Mouse (Mus musculus): ENCODE results near the gene Gins2. TPM values are rescaled to one million over a fixed set of nuclear protein-coding genes. Genes with fewer than 3 reads are reported as not detected.

The Gins2 gene
- polyA plus RNA-seq, 1 experiment from 2014 or later = 88.8 TPM

DNA sequence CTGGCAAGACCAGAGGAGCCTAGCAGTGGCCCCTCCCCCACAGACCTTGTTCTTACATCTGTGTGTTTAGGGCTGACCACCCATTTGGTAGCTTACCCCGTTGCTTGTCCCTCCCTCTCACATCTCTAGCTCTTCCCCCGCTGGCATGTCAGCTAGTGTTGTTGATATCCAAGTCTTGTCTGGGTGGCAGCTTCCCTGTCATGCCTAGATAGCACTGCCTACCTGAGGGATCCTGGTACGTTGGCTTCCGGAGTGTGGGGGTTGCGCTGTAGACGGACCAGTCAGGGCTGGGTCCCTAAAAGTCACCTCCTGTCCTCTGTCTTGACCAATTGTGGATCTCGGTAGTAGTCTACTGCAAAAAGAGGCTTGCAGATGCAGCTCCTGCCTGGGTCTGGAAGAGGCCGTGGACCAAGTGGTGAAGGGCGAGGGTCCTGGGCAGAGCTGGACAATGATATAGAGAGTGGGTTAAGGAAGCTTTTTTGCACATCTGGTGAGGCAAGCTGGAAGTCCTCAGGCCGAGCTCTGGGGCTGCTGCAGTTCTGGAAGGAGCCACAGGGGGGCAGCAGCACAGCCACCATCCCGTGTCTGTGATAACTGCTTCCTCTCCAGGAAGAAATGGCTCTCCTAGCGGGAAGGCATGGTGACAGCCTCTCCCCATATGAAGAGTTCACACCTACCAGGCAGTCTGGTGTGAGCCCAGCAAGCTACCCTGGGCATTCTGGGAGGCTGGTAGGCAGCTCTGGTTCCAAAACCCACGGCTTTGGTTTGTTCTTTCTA, 19.0 kb downstream of the Gins2 start:
- peaks cover 72% of the 10 kb centered on the region for H3K36me3 ChIP-seq
- ATAC-seq = peak; percentile 41
- H3K4me3 ChIP-seq (replicated peaks) = no peak overlapping the region
- no peak overlapping the region for H3K4me2 ChIP-seq (replicated peaks)
- H3K27me3 ChIP-seq (replicated peaks) = no peaks in the 10 kb centered on the region
- 56% methylated on average over 13 of the region's 13 CpGs for WGBS
- H3K9ac ChIP-seq = no peak overlapping the region
- peaks cover 10% of the 10 kb centered on the region for H3K4me1 ChIP-seq (replicated peaks)
- no peak overlapping the region for H3K27ac ChIP-seq
- no peaks in the 10 kb centered on the region for H3K9me3 ChIP-seq

DNA sequence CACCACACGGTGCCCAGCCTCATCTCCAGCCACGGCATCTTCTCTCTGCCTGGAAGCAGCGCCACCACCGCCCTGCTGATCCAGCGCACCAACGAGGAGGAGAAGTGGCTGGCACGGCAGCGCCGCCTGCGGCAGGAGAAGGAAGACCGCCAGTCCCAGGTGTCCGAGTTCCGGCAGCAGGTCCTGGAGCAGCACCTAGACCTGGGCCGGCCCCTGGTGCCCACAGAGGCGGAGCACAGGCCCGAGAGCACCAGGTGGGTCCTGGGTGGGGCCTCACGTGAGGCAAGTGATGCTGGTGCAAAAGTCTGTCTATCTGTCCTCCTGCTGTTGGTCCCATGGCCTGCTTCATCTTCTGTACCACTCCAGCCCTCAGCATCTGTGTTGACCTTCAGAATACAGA, 20.0 kb downstream of the Gins2 start:
- Histone ChIP-seq H3K27ac (no peak overlapping the region), H3K9ac (no peak overlapping the region), H3K4me2 (replicated peaks) (no peak overlapping the region), H3K36me3 (peaks cover 64% of the 10 kb centered on the region), H3K27me3 (replicated peaks) (no peaks in the 10 kb centered on the region), H3K4me1 (replicated peaks) (peaks cover 17% of the 10 kb centered on the region), H3K4me3 (replicated peaks) (no peak overlapping the region), H3K9me3 (no peaks in the 10 kb centered on the region)
- WGBS = 91% methylated on average over 17 of the region's 17 CpGs
- no peak for ATAC-seq

DNA sequence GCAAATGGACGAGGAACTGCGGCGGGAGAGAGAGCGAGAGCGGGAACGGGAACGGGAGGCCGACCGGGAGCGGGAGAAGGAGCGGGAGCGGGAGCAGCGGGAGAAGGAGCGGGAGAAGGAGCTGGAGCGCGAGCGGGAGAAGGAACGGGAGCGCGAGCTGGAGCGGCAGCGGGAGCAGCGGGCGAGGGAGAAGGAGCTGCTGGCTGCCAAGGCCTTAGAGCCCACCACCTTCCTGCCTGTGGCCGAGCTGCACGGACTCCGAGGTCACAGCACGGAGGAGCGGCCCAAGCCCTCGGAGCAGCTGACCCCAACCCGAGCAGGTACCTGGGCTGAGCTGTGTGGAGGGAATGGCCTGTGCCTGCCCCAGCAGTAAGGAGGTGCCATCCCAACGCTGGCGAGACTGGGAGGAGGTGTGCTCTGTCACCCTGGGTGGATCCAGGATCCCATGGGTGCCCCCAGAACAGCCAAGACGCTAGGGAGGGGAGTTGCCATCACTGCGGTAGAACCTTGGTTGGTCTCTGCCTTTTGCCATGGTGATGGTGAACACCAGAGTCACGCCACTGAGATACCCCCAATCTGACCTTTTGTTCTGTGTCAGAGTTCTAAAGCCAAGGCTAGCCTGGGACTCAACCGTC, 20.8 kb downstream of the Gins2 start:
- no peak overlapping the region for H3K27ac ChIP-seq
- whole genome bisulfite sequencing = 98% methylated on average over 37 of the region's 37 CpGs
- H3K9ac ChIP-seq = no peak overlapping the region
- ATAC-seq = no peak
- no peak overlapping the region for H3K4me3 ChIP-seq (replicated peaks)
- H3K27me3 ChIP-seq (replicated peaks) = no peaks in the 10 kb centered on the region
- H3K4me1 ChIP-seq (replicated peaks) = peaks cover 25% of the 10 kb centered on the region
- H3K36me3 ChIP-seq = peaks cover 57% of the 10 kb centered on the region
- no peak overlapping the region for H3K4me2 ChIP-seq (replicated peaks)
- H3K9me3 ChIP-seq = no peaks in the 10 kb centered on the region

DNA sequence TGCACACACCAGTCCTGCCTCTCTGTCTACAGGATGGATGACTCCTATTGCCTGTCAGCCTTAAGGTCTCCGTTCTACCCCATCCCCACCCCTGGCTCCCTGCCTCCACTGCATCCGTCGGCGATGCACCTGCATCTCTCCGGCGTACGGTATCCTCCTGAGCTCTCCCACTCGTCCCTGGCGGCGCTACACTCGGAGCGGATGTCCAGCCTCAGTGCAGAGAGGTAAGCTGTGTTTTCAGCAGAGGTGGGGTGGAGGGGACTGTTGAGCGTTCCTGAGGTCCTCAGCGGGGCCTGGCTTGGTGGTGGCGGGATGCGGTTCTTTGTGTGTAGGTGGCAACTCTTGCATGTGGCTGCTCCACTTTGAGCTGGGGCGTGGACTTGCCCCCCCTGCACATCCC, 21.4 kb downstream of the Gins2 start:
- H3K27ac ChIP-seq = no peak overlapping the region
- H3K9me3 ChIP-seq = no peaks in the 10 kb centered on the region
- no peaks in the 10 kb centered on the region for H3K27me3 ChIP-seq (replicated peaks)
- peaks cover 51% of the 10 kb centered on the region for H3K36me3 ChIP-seq
- no peak overlapping the region for H3K4me2 ChIP-seq (replicated peaks)
- ATAC-seq = no peak
- H3K9ac ChIP-seq = no peak overlapping the region
- 93% methylated on average over 17 of the region's 17 CpGs for WGBS
- H3K4me3 ChIP-seq (replicated peaks) = no peak overlapping the region
- H3K4me1 ChIP-seq (replicated peaks) = peaks cover 31% of the 10 kb centered on the region

DNA sequence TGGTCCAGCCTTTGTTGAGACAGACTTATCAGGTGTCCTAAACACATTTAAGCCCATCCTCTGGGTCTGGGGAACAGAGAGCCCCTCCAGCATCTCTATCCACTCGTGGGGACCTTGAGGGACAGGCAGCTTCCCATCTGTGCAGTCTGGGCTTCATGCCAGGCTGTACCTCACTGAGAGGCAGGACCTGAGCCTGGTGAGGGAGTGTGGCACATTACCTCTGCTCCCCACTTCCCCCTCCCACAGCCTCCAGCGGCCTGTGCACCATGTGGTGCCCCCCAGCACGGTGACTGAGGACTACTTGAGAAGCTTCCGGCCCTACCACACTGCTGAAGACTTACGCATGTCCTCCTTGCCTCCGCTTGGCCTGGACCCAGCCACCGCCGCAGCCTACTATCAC, 22.4 kb downstream of the Gins2 start:
- no peaks in the 10 kb centered on the region for H3K9me3 ChIP-seq
- peaks cover 41% of the 10 kb centered on the region for H3K36me3 ChIP-seq
- H3K27ac ChIP-seq = no peak overlapping the region
- H3K9ac ChIP-seq = no peak overlapping the region
- H3K4me2 ChIP-seq (replicated peaks) = no peak overlapping the region
- 85% methylated on average over 8 of the region's 8 CpGs for WGBS
- H3K27me3 ChIP-seq (replicated peaks) = no peaks in the 10 kb centered on the region
- ATAC-seq = no peak
- peaks cover 37% of the 10 kb centered on the region for H3K4me1 ChIP-seq (replicated peaks)
- no peak overlapping the region for H3K4me3 ChIP-seq (replicated peaks)

DNA sequence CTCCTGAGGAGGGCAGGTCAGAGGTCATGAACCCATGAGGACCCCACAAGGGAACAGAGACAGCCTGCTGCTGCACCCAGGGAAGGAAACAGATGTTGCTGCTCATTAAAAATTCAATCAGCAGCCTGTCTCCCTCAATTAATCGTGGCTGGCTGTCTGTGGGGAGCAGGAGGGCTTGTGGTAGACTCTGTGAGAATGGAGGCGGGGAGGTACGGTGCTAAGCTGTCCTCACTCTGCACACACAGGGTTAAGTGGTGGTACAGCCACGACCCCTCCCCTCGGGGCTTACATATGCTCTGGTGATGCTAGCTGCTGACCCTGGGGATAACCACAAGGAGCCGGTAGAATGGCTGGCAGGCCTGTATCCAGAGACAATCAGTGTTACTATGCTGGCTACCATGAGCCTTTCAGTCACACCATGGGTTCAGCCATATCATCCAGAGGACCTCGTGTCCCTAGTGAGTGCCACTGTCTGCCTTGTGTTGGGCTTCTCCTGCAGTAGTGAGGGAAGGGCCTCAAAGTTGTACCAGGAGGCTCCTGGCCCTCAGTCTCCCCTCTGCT, 23.9 kb downstream of the Gins2 start:
- peaks cover 31% of the 10 kb centered on the region for H3K36me3 ChIP-seq
- ATAC-seq = no peak
- H3K27me3 ChIP-seq (replicated peaks) = no peaks in the 10 kb centered on the region
- H3K4me3 ChIP-seq (replicated peaks) = no peak overlapping the region
- H3K9me3 ChIP-seq = no peaks in the 10 kb centered on the region
- H3K4me1 ChIP-seq (replicated peaks) = peaks cover 37% of the 10 kb centered on the region
- peak overlapping the region; percentile 28; the same call in 1 of the 2 replicates for H3K27ac ChIP-seq
- 38% methylated on average over 7 of the region's 7 CpGs for WGBS
- no peak overlapping the region for H3K4me2 ChIP-seq (replicated peaks)
- H3K9ac ChIP-seq = no peak overlapping the region

DNA sequence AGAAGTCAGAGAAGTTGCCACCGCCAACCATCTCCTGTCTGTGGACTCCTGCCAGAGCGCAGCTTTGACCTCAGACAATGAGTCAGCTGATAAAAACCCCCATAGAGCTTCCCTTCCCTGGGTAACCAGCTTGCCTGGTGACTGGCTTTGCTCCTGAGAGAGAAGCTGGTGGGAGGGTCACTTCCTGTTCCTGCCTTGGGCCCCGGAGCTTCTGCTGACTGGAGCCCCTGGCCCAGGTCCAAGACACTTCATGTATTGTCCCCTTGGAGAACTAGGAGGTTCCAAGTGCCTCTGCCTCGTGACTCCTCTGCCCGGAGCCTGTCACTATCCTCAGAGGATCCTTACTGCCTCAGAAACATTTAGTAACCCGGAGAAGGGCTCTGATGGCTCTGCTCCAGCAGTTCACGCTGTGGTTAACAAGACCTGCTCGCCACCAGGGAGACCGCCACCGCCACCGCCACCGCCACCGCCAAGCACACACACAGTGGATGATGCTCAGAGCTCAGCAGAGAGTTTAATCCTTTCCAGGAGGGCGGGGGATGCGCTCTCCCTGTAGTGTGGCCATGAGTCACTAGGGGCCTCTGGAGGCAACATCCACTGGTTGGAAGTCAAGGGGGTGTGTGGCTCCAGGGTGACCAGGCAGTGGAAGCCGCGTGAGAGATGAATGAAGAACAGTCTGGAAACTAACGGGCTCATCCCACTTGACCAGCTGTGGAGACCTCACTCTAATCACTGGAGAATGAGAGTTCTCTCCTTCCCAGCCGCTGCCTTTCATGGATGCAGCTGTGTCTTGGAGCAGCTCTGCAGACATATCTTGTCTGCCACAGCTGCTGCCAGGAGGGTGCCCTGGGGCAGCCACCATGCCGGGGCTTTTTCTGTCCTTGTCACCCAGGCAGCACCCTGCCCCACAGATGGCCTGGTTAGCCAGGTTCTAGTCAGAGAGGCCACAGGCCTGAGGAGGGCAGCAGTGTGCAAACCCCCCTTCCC, 25.0 kb downstream of the Gins2 start:
- peaks cover 40% of the 10 kb centered on the region for H3K4me1 ChIP-seq (replicated peaks)
- WGBS = 32% methylated on average over 20 of the region's 20 CpGs
- peaks cover 27% of the 10 kb centered on the region for H3K36me3 ChIP-seq
- no peaks in the 10 kb centered on the region for H3K9me3 ChIP-seq
- no peaks in the 10 kb centered on the region for H3K27me3 ChIP-seq (replicated peaks)
- peak overlapping the region; percentile 84 for H3K27ac ChIP-seq
- no peak overlapping the region for H3K4me3 ChIP-seq (replicated peaks)
- ATAC-seq = peak; percentile 69
- H3K4me2 ChIP-seq (replicated peaks) = peak overlapping the region; percentile 45
- peak overlapping the region; percentile 23 for H3K9ac ChIP-seq

DNA sequence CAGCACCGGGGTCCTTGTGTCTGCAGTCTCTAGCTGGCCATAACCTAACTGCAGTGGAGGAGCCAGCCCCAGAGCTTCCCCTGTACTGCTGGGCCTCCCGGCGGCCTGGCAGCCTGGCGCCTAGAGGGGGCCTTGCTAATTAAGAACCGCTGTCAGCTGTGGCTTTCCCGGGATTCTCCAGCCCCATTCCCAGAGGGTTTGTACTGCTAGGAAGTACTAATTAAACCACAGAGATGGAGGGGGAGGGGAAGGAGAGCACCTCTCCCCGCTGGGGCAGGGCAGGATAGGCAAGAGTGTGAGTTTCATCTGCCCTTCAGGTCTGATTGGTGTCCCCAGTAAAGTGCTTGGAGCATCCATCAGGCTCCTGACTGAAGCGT, 25.8 kb downstream of the Gins2 start:
- H3K4me3 ChIP-seq (replicated peaks) = no peak overlapping the region

DNA sequence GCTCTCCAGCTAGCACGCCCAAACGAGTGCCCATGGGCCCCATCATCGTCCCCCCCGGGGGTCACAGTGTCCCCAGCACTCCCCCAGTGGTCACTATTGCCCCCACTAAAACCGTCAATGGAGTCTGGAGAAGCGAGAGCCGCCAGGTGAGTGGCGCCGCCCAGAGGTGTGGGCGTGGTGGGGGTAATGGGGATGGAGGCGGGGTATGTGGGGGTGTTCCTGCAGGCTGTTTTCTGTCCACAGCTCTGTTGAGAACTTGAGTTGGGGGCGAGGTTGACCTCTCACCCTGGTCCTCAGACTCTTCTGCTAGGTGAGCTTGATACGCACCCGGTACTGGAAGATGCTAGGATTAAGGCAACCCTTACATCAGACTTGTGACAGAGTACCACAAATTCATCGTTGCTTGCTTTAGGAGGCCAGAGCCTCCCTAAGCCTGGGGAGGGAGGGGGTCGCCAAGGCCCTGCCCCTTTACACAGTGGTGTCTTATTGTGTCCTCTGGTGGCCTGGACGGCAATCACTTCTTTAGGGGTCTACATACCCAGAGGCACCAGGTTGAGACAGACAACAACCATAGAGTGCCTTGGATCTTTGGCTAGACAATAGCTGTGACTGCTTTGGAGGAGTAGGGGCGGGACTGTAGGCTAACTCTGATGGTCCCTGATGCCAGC, 26.3 kb downstream of the Gins2 start:
- H3K4me1 ChIP-seq (replicated peaks) = peaks cover 44% of the 10 kb centered on the region
- H3K4me2 ChIP-seq (replicated peaks) = no peak overlapping the region
- H3K27me3 ChIP-seq (replicated peaks) = no peaks in the 10 kb centered on the region
- H3K9me3 ChIP-seq = no peaks in the 10 kb centered on the region
- H3K4me3 ChIP-seq (replicated peaks) = no peak overlapping the region
- H3K9ac ChIP-seq = peak overlapping the region; percentile 23; the same call in 1 of the 2 replicates
- WGBS = 80% methylated on average over 18 of the region's 18 CpGs
- H3K36me3 ChIP-seq = peaks cover 14% of the 10 kb centered on the region
- H3K27ac ChIP-seq = peak overlapping the region; percentile 84
- ATAC-seq = no peak

More for the DNA sequence above, 25.8 kb downstream of the Gins2 start:
- peak; percentile 6 for ATAC-seq
- H3K4me2 ChIP-seq (replicated peaks) = peak overlapping the region; percentile 45; the same call in 1 of the 2 replicates
- peaks cover 19% of the 10 kb centered on the region for H3K36me3 ChIP-seq
- H3K27me3 ChIP-seq (replicated peaks) = no peaks in the 10 kb centered on the region
- WGBS = 36% methylated on average over 8 of the region's 8 CpGs
- H3K9me3 ChIP-seq = no peaks in the 10 kb centered on the region
- H3K9ac ChIP-seq = peak overlapping the region; percentile 23
- peak overlapping the region; percentile 84 for H3K27ac ChIP-seq
- H3K4me1 ChIP-seq (replicated peaks) = peaks cover 44% of the 10 kb centered on the region

DNA sequence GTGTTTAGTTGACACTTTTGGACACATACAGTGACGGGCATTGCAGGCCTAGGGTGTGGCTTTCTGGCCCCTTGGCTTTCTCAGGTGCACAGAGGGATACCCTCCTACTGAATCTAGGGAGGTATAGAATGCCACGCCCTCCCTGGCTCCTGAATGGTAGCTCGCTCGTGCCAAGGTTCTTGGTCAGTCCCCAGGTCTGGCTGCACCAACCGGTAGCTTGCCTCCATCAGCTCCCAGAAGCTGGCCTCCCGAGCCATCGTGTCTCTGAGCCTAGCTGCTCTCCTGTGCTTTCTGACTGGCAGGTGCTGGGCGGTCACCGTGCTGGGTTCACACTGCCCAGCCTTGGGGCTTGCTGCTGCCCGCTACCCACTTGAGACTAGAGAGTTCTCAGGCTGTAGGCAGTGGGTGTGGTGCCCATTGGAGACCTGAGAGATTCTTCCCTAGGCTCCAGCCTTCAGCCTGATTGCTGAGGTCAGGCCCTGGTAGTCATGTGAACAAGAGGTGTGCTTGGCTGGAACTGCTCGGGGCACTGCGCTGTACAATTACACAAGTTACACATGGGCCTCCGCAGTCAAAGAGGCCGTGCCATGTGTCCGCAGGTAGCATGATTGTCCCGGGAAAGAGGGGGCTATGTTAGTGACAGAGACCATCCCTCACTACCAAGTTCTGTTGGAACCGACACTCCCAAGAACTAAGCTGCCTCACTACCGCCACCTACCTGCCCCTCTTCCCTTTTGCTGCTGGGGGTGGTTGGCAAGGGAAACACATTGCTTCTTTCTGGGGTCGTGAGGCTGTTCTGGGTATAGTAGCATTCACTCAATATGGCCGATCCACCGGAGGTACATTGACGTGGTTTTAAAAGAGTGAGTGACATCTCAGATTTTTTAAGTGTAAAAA, 27.3 kb downstream of the Gins2 start:
- Histone ChIP-seq H3K4me3 (replicated peaks) (no peak overlapping the region), H3K27me3 (replicated peaks) (no peaks in the 10 kb centered on the region), H3K4me2 (replicated peaks) (no peak overlapping the region), H3K9ac (no peak overlapping the region), H3K27ac (peak overlapping the region; percentile 15; the same call in 1 of the 2 replicates), H3K36me3 (peaks cover 4% of the 10 kb centered on the region; the same call in 1 of the 2 replicates), H3K9me3 (no peaks in the 10 kb centered on the region), H3K4me1 (replicated peaks) (peaks cover 54% of the 10 kb centered on the region)
- no peak for ATAC-seq
- 82% methylated on average over 22 of the region's 22 CpGs for WGBS

DNA sequence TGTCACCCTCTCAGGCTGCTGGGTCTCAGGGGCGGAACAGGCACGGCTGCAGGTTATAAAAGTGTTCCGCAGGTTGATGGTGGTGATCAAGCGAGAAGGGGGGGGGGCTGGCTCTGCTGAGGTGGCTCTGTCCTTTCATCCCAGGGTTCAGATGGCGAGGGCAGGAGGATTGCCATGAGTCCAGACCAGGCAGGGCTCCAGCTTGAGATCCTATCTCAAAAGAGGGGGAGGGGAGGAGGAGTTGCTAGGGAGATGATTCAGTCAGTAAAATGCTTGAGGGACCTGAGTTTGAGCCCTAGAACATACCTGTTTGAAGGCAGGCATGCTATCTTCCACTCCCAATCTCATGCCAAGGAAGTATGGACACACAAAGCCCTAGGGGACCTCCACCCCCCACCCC, 28.6 kb downstream of the Gins2 start:
- H3K9ac ChIP-seq = no peak overlapping the region
- peaks cover 63% of the 10 kb centered on the region for H3K4me1 ChIP-seq (replicated peaks)
- no peaks in the 10 kb centered on the region for H3K27me3 ChIP-seq (replicated peaks)
- 0 out of 2 replicates have a peak, but pooled peaks cover 2% of the 10 kb centered on the region for H3K36me3 ChIP-seq
- no peak overlapping the region for H3K4me2 ChIP-seq (replicated peaks)
- no peak overlapping the region for H3K4me3 ChIP-seq (replicated peaks)
- H3K9me3 ChIP-seq = no peaks in the 10 kb centered on the region
- no peak overlapping the region for H3K27ac ChIP-seq
- 89% methylated on average over 5 of the region's 5 CpGs for WGBS
- ATAC-seq = no peak

Data from intestine, embryonic 15.5 days (tissue).